Mouse (Mus musculus) adrenal gland, adult 18-20 months (tissue): Measurements from ENCODE around the gene Vav1. TPM values are rescaled to one million over a fixed set of nuclear protein-coding genes. Genes with fewer than 3 reads are reported as not detected.
A peak's percentile ranks its signal among the peaks of the same experiment; 100 is the strongest.

Source experiments
- DNase-seq, 2 experiments: peaks; one replicate each; pipeline ENCODE4 v3.0.0; 2021 to 2022; ENCODE audit warnings: low spot score in 2 of 2
- total RNA-seq, 2 experiments: library from RNA; stranded (reverse); gene quantifications; 1 replicate in 1 of 2; 2 replicates in 1 of 2; pipeline ENCODE4 v1.2.3; 2021

Vav1 gene
- total RNA-seq, 2 experiments from 2014 or later: 2.6 to 4.0 TPM

DNA sequence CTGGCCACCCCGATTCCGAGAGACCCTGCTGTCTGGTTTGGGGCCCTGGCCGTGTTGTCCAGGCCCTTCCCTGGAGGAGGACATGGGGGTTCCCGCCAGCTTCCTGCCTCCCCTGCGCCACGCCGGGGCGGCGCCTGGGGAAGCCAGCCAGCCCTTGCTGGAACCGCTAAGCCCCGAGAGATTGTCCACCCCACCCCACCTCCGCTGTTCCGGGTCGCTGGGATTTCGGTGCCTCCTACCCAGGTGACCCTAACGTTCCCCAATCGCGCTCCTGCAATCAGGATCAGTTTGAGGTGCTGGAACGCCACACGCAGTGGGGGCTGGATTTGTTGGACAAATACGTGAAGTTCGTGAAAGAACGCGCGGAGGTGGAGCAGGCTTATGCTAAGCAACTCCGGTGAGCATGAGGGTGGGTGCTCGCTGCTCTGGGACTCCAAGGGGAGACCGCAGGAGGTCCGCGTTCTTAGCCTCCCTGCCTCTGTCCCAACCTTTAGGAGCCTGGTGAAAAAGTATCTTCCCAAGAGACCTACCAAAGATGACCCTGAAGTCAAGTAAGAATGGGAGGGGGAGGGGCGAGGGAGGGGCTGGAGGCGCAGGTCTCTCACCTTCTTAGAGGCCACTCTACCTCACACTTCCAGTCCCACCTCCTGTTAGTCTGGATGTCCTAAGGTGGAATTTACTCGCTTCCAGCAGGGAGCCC is 28.3 kb upstream of the Vav1 start:
- peak; percentile 52 to 64 for DNase-seq

DNA sequence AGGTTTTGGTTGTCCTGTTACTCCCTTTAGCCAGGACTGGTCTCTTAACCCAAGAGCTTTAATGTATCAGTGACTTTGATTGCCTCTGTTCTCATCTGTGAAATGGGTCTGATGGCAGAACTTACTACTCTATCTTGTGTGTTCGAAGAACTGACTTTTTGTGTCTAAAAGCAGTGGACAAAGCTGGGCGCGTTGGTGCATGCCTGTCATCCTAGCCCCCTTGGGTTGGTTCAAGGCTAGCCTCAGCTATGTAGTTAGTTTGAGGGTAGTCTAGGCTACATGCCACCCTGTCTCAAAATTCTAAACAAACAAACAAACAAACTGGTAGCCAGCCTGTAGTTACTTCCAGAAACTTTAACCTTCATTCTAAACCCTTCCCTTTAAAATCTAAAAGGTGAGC is 27.5 kb upstream of the Vav1 start:
- DNase-seq: no peak

DNA sequence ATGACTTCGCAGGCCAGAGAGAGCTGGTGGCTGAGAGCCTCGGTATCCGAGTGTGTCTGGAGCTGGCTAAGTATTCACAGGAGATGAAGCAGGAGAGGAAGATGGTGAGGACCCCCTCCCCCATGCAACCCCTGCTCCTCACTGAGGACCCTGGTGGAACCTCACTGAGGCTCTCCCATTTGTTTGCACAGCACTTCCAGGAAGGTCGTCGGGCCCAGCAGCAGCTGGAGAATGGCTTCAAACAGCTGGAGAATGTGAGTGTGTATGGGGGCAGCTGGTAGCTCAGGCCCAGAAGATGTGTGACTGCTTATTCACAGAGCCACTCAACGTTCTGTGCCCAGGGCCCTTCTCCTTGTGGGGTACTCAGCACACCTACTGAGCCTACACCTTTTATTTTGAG is 25.6 kb upstream of the Vav1 start:
- DNase-seq: no peak

DNA sequence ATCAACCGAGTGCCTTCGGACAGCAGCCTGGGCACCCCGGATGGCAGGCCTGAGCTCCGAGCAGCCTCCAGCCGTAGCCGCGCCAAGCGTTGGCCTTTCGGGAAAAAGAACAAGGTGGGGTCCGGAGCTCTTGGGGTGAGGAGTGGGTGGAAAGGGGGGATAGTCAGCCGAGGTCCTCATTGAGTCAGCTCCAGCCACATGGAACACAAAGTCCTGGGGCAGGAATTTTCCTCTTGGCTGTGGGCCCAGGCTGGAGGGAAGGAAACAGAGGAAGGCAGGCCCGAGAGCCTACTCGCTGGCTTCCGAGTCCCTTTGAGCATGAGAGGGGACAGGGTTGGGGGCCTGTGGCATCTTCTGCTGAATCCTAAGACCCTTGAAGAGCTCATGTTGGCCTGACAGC is 23.5 kb upstream of the Vav1 start:
- no peak for DNase-seq

DNA sequence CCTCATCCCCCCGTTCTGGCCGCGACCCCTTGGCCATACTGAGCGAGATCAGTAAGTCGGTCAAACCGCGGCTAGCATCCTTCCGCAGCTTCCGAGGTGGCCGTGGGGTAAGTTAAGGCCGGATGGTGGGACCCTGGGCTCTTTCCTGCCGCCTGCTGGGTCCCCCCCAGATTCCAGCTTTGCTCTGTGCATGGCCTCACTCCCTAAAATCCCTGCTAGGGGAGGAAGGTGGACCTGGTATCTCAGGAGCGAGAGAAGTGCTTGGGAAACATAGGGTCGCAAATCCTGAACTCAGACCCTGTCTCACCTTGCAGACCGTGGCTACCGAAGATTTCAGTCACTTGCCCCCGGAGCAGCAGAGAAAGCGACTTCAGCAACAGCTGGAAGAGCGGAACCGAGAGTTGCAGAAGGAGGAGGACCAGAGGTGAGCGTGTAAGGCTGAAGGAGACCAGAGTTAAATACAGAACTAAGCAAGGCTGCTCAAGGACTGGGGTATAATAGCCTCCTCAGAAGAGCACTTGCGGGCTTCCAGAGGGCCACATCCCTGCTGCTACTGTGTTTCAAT is 21.9 kb upstream of the Vav1 start:
- DNase-seq: no peak

DNA sequence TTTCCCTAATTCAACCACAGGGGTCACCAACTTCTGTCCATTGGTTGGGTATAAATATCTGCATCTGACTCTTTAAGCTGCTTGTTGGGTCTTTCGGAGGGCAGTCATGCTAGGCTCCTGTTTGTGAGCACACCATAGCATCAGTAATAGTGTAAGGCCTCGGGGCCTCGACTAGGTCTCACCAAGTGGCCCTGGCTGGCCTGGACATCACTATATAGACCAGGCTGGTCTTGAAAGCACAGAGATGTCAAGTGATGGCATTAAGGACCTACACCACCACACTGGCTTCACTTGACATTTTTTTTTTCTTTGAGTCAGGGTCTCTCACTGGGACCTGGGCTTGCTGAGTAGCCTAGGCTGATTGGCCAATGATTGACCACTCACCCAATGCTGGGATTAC is 20.7 kb upstream of the Vav1 start:
- DNase-seq: no peak

DNA sequence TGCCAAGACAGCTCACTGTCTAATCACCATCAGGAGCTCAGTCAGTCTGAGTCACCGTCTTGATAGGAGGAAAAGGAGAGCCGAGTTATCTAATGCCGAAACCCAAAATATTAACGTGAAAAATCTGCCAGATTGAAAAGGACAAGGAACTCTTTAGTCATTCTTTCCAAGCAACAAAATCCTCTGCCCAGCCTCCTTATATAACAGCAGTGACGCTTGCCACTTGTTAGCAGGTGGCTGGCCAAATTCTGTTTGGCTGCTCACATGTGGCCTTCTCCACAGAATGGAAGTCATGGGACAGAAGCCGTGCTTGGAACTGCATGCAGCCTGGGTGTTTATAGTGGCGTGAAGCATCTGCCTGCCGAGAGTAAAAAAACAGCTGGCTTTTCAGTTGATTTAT is 19.2 kb upstream of the Vav1 start:
- DNase-seq: no peak

DNA sequence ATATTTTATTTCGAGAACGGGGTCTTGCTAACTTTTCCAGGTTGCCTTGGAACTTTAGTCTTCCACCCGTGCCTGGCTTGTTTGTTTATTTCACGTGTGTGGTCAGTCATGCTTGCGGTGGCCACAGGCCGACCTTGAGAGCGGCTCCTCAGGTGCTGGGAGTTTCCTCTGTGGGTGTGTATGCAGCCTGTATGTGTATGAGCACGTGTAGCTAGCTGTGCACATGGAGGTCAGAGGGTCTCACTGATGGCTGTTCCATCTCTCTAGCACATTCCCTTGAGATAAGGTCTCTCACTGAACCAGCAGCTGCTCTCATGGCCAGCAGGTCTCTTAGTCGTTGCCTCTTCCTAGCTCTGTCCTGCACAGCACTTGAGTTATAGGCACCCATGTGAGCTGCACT is 18.5 kb upstream of the Vav1 start:
- no peak for DNase-seq

DNA sequence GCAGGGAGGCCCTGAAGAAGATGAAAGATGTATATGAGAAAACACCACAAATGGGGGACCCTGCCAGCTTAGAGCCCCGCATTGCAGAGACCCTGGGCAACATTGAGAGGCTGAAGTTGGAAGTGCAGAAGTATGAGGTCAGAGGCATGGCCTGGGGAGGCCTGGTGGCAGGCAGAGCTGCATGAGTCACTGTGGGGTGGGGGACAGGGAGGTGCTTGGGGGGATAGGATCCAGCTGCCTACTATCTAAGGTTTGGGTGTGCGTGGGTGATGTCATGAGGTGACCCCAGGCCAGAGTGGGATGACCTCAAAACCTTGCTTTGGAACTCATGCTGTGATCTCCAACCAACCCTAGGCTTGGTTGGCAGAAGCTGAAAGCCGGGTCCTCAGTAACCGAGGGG is 17.6 kb upstream of the Vav1 start:
- DNase-seq: no peak

DNA sequence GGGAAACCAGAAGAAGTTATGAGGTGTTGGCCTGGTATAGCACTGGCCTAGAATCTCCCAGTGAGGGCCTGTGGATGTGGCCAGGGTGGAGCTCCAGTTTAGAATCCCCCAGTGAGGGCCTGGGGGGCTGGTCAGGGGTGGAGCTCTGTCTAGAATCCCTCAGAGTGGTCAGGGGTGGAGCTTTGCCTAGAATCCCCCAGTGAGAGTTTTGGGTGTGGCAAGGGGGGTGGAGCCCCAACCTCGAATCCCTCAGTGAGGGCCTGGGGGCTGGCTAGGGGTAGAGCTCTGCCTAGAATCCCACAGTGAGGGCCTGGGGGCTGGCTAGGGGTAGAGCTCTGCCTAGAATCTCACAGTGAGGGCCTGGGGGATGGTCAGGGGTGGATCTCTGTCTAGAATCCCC is 17.1 kb upstream of the Vav1 start:
- no peak for DNase-seq

DNA sequence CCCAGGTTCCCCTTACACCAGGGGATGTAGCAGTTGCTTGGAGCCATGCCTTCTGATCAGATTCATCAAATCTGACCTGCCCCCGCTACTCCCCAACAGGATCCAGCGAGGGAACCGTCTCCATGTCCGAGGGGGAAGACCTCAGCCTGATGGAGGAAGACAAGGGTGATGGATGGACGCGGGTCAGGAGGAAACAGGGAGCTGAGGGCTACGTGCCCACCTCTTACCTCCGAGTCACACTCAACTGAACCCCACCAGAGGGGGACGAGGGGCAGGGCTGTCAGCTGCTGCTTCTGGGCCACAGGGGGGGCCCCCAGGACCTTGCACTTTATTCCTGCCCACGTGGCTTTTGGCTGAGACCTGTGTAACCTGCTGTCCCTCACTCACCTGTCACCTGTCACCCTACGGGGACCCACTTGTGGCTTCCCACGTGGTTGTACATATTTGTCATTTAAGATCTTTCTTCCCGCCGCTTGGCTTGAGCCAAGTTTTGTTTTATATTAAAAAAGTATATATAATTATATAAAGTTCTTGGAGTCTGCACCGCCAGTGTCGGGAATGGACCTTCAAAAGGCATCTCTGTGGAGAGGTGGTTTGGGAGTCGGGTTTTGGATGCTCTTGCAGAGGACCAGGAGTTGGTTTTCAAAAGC is 15.9 kb upstream of the Vav1 start:
- no peak for DNase-seq

DNA sequence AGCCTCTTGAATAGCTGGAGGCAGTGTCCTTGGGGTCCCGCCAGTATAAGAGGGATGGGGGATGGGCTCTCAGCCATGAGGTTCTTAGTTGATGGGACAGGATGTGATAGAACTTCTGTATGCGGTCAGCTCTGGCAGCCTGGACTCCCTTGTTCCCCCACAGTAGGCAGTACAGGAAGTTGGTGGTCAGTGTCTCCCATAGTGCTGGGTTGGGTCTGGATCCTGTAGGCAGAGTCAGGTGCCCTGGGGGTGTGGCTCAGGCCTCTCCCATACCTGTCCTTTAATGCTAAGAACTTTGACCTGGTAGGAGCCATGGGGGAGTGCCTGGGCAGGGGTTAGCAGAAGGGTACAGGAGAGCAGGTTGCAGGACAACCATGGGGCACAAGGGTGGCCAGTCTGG is 14.7 kb upstream of the Vav1 start:
- DNase-seq: no peak

DNA sequence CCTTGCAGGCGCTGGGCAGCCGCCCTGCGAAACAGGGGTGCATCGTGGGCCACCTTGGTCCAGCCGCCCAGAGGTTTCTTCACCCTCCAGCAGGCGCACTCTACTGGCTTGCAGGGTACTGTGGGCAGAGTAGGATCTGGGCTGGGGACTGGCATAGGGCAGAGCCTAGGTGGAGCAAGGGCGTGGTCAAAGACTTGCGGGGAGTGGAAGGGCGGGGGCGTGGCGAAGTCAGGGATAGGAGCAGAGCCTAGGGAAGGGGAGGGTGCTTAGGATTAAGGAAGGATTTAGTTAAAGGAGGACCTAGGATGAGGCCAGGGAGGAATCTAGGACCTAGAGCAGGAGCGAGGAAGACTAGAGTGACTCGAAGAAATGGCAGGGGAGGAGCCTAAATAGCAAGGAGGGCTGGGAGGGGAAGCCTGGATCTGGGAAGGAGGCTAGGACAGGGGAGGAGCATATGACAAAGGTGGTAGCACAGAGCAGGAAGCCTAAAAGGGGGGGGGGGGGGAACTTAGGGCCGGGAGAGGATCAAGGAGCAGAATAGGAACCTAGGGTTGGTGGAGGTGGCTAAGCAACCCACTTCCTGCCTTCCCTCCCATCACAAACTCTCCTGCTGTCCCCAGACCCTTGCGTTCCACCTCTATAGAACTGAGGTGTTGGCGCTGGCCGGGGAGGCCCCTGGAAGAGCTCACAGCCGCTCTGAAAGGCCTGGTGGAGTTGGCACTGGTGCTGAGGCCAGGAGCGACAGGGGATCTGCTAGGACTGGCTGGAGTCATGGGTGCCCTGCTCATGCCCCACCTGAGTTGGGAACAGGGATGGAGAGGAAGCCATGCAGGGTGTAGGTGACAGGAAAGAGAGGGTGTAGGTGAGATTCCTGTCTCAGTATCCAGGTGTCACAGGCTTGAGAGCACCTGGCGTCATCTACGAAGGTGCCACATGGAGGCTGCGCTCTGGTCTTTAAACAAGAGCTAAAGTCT is 13.6 kb upstream of the Vav1 start:
- peak; percentile 80 to 81 for DNase-seq

DNA sequence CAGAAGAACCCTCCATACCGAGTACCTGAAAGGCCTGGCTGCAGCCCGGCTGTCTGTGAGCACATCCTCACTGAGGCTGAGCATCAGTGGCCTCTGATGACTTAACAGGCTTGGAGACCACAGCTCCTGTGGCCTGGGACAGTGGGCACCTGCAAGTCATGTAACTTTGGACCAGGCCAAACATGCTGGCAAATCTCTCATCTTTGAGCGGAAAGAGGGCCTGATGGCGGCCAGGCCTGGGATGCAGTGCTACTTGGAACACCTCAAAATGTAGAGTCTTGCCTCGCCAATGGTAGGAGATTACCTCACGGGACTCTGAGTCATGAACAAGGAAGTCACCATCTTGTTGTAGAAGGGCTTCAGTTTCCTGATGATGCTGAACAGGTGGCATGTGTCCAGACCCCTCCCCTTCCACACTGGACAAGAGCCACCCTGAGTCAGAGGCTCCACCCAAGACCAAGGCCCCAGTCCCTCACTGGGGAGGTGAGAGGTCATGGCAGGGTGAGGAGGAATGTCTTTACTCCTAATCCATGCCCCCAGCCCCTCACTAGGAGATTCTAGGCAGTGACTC is 11.3 kb upstream of the Vav1 start:
- DNase-seq: no peak

DNA sequence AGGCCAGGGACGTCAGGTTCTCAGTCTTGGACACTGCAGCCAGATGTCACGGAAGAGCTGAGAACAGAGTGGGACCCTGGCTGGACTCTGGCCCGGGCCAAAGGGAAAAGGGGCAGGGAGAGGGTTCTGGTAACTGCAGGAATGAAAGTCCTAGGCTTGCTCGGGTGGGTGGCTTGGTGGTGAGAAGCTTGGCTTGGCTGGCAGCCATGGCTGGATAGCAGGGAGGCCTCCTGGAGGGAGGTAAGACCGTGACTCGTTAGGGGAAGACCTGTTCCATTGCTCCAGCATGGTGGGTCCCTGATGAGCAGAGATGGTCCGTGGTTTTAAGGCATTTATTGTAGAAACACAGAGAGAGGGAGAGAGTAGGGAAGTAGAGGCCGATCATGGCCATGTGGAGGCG is 7.6 kb upstream of the Vav1 start:
- no peak for DNase-seq

DNA sequence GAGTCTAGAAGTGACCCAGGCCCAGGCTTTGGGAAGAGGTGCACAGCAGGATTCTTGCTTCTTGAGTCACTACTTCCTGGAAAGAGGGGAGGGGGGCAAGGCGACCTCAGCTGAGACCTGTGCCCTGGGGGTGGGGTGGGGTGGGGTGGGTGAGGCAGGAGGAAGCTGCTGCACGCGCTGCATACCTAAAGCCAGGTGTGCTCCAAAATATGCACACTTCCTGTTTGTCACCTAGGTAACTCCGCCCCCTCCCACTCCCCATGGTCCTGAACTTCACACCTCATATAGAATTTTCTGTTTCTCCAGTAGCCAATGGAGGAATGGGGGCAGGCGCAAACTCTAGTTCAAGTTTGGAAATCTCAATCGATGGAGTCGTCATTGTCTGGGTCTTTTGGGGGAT is 5.1 kb upstream of the Vav1 start:
- no peak for DNase-seq

DNA sequence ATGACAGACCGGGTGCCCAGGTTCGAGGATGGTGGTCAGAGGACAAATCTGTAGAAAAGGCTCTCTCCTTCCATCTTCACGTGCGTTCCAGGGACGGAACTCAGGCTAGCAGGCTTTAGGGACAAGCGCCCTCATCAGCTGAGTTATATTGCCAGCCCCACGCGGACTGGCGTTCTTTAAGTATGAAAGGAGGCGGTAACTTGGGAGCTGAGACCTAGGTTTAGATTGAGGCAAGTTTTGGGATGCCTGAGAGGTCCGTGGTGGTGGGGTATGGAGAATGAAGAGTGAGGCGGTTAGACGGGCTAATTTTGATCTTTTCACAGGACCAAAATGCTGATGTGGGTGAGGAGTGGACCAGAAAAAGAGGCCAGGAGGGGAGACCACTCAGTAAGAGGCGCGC is 4.2 kb upstream of the Vav1 start:
- DNase-seq: no peak

DNA sequence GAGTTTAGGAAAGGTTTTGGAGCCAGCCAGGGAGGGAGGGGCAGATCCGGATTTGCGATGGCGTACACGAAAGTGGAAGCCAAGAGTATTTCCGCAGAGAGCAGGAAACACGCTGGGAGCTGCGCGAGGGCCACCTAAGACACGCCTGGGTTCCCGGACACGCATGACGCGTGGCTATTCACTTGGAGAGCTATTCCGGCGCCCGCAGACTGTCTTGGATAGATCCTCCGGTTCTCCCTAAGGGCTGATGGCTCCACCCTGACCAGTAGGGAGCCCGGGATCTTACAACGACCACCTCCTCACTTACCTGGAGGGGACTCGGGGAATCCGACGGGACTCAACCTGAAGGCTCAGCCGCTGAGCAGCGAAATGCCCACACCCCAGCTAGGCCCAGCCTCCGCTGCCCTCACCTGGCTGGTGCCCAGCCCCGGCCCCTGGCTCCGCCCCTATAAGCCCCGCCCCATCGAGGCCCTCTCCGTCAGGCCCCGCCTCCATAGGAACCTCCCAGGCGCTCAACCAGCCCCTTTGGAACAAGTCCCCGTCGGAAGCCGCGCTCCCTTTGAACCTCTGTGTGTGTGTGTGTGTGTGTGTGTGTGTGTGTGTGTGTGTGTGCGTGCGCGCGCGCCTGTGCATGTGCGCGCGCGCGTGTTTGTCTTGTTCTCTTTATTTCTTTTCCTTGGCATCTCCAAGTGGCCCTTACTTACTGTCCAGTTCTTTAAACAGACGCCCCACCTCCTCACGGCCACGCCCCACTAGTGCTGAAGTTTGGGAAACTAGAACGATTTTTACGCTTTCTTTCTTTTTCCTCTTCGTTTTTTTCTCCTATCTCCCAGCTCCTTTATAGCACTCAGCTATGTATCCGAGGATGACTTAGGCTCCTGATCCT is 3.5 kb upstream of the Vav1 start:
- DNase-seq: peak; percentile 85 to 88

DNA sequence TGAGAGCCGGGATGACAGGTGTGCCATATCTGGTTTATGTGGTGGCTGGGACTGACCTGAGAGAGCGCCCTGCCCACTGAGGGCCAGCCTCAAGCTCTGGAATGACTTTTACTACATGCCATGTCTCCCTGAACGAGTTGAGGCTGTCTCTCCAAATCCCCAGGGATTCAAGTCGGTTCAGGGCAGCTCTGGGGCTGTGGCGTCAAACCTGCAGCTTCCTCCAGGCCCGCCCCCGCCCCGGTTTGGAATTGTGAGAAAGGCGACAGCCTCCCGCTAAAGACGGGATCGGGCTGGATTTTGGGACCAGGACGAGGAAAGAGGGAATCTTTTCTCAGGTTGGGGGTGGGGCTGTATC is 2.9 kb upstream of the Vav1 start:
- no peak for DNase-seq

DNA sequence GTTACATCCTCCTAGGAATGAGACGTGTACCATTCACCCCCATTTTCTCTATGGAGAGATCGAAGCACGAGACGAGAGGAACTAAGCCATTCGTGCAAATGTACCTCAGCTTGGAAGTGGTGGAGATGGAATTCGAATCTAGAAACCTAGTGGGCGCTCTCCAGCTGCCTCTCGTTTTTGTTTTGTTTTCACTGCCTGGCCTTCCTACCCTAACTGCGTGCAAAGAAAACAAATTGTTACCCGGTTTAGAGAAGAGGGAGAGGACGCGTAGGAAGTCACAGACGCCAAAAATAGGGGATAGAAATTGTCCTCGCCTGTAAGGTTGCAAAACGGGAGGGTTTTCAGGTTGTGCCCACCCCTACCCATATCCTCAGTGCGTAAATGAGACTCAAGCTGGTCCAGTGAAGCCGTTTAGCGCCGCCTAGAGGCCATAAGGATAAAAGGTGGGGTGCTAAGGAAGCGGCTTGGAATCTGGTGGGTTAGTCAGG is 2.2 kb upstream of the Vav1 start:
- peak; percentile 70 for DNase-seq
